Mouse (Mus musculus) heart, adult 8-10 months (tissue): ENCODE data around the gene Rps6ka5. TPM values are rescaled to one million over a fixed set of nuclear protein-coding genes. Genes with fewer than 3 reads are reported as not detected.

Experiments used
- DNase-seq: peaks from one replicate; pipeline ENCODE4 v3.0.0; 2022; ENCODE audit warnings: low spot score
- total RNA-seq, 4 experiments: library from RNA; stranded (reverse); gene quantifications; 2 replicates each; pipeline ENCODE4 v1.2.4; 2022

Rps6ka5 gene
- total RNA-seq, 4 experiments from 2014 or later, result 9.9 to 14.3 (median 12.0) TPM

GRCm38 (mm10) chr12:100604540-100604939, 122.2 kb downstream of the Rps6ka5 start:
- DNase-seq, result peak; percentile 44

- DNase-seq, result no peak
These were observed 132.1 kb downstream of the Rps6ka5 start for GRCm38 (mm10) chr12:100594700-100595099.

DNA sequence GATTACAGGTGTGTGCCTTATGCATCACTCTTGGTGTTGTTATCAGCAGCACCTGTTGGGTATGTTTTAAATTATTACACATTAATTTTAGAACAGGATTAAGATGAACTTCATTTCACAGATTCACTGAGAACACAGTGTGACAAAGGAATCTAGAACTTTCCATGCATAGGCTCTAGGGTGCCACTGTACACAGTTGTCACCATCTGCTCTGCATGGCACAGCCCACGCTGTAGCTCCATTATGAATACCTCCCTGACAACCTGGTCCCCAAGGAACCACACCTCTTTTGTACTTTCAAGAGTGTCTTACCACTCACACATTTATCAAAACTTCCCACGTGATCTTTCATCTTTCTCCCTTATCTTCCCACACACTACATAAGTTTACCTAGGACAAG, 140.2 kb downstream of the Rps6ka5 start:
- DNase-seq, result no peak

- peak; percentile 15 for DNase-seq
These were observed 147.6 kb downstream of the Rps6ka5 start for GRCm38 (mm10) chr12:100579221-100579620.

DNA sequence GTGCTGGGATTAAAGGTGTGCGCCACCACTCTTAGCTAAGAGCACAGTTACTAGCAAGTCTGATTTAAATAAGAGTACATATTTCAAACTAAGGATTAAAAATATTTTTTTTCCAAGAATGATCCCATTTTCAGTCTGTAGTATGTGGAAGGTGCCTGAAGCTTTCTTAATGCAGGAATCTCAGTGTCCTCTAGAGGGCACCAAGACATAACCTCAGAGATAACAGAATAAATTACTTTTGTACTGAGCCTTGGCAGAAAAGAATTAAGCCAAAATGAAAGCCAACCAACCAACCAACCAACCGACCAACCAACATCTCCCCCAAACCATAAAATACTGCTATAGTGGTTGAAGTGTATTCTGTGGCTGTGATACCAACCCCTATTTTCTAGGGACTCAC, 148.5 kb downstream of the Rps6ka5 start:
- peak; percentile 50 for DNase-seq

DNA sequence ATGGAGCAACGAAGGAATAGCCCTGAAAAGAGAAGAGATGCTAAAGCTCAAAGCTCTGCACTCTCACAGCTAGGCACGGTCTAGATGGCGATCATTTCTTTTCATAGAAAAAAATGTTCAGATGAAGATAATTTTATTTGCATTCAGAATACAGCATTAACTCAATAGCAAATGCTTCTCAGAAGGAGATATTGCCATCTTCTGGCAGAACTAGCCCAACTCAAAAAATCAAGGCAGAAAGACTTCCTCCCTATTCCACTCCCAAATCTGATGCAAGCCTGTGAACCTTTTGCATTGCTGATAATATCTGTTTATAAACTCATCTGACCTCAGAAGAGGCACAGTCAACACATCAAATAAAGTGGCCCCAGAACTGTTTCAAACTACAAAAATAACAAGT, 151.0 kb downstream of the Rps6ka5 start:
- DNase-seq, result no peak

DNA sequence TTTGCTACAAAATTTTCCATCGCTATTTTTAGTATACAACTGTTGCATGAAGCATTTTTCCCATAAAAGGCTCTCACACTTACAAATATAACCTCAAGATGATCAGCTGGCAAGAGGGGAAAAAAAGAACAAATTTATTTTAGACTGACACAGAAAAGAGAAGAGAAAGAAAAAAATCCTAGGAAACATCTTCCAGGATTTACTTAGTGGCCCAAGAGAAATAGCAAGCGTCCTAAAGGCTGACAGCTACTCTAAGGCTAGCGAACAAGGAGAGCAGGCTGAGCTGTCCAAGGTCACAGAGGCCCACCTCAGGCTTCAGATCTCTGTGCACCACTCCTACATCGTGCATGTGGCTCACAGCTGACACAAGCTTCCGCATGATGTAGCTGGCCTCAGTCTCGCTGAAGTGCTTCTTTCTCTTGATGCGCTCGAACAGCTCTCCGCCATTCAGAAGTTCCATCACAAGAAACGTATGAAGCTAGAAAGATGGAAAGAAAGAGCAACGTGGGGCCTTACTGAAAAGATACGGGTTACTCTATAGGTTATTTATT, 156.2 kb downstream of the Rps6ka5 start:
- no peak for DNase-seq

DNA sequence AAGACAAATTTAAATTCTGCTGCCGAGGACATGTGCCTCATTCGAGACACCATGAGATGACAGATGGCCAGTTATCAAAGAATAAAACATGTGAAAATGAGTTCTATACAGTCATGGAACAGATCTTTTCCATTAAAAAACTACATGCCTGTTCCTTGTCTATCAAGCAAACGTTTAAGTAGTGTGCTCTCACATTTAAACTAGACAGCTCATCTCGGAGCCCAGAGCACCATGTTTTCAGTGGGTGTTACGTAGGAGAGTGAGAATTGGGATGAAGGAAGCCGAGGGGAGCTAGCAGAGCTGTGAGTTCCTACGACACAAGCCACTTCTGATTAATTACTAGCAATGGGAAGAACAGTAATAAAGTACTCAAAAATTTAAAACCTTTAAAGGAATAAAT, 158.0 kb downstream of the Rps6ka5 start:
- DNase-seq, result no peak

DNA sequence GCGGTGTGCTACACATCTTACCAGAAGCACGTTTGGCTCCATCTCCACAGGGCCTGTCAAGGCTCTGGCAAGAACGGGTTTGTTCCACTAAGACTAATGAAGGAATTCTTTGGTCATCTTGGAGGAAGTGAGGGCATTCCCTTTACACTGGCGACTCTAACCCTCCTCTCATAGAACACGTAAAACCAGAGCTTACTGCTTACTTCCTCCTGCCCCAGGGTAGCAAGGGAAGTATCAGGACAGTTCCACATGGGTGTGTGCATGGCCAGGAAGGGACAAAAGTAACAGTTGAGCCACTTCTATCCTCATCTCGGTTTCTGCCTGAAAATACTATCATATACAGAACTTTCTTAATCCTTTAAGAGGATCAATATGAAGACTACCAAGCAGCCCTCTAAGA, 158.7 kb downstream of the Rps6ka5 start:
- DNase-seq, result no peak

DNA sequence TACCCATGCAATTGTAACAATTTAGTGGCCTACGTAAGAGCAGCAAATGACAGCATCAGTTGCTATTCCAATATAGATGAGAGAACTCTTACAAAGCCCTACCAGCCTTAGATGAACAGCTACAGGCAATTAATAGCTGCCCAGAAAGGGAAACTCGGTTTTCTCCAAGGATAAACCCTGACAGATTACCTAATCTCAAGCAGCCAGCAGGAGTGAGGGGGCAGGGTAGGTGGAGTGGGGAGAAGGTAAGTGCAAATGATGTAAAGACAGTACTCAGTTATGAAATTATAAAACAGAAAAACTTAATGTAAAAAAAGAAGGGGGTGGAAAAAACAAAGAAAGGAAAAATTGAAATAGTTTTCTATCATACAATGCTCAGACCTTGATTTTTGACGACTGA, 159.2 kb downstream of the Rps6ka5 start:
- no peak for DNase-seq

GRCm38 (mm10) chr12:100553675-100554074, 173.1 kb downstream of the Rps6ka5 start:
- no peak for DNase-seq

DNA sequence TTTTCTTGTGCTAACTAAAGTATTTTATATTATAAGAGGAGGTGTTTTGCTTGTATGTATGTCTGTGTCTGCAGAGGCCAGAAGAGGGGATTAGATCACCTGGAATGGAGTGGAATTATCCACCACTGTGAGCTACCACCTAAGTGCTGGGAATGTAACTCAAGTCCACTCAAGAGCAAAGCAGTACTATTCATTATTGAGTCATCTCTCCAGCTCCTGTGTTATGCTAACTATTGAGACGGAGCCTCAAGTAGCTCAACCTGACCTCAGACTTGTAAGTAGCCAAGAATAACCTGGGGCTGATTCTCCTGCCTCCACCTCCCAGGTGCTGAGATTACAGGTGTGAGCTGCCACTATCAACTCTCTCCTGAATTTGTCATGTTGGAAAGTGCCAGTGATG, 174.8 kb downstream of the Rps6ka5 start:
- DNase-seq, result no peak

DNA sequence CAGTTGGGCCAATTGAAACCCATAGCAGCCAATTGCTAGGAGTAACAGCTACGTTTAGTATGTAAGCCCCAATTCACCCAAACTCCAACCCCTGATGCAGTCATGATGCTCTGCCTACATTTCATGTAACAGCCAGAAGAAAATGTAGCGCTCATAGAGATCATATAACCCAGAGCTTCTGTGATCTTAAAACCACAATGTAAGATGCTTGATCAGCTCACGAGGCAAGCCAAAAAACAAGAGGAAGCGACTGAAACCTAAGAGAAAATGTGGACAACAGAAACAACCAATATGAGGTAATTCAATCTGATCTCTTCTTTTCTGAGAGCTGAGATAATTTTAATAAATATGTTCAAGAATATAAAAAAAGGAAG, 182.6 kb downstream of the Rps6ka5 start:
- no peak for DNase-seq

- DNase-seq, result no peak
These were observed 183.2 kb downstream of the Rps6ka5 start for GRCm38 (mm10) chr12:100543437-100544193.

DNA sequence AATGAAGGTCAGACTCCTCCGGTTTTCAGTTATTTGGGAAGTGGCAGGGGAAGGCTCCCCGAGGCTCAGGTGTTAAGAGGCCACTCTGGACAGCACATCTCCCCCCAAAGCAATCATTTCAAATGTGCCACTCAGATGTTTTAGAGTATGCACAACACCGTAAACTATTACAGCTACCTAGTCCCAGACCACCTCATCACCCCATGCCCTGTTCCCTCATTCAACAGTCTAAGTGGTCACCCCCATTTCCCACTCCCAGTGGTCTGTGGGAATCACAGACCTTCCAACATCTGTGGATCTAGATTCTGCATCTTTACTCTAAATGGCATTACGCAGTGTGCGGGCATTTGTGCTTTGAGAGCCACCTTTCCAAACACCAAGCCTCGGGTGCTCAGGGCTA, 184.3 kb downstream of the Rps6ka5 start:
- DNase-seq, result no peak

GRCm38 (mm10) chr12:100542076-100542475, 184.7 kb downstream of the Rps6ka5 start:
- DNase-seq, result no peak

- DNase-seq, result peak; percentile 34
These were observed 187.5 kb downstream of the Rps6ka5 start for GRCm38 (mm10) chr12:100539158-100539714.

DNA sequence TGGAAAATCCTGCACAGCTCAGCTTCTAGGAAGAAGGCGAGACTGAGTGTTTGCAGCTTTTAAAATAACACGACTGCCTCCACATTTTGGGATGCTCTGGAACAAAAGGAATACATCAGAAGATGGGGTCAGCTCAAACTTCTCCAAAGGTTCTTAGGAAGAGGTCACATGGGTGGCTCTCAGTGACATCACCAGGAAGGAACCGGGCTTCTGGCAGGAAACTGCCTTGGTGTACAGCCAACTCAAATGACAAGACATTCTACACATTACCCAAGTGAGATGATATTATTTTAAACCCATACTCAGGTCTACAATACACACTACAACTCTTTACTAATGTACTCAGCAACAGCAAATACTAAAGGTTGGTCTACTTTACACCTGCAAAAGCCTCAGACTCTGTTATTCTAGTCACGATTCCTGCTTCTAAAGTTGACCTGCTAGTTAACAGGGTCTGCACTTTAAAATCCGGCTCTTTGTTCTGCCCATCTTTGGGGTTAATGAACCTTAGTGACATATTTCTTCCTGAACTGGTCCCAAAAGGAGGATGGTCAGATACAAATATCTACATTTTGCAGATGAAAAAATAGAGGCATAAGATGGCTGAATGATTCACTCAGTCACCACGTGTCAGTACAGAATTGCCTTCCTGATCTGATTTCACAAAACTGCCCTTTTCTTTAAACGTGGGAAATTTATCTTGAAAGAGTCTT, 188.2 kb downstream of the Rps6ka5 start:
- peak; percentile 74 for DNase-seq

GRCm38 (mm10) chr12:100537091-100537490, 189.7 kb downstream of the Rps6ka5 start:
- DNase-seq, result no peak

DNA sequence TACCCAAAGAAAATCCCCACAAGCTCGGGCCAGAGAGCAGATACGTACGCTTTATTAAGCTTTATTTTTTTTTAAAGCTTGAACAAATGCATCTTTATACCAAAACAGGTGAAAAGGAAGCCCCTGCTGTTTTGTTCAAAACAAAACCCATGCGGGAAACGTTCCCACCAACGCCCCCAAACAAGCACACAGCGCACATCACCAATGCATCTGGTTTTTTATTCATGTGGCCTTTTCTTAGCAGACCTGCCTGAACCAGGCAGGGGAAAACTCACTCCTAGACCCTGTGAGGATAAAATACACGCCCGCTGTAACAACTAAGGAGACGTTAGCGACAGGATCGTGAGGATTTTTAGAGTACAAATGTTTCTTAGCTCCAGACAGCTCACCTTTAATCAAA, 191.8 kb downstream of the Rps6ka5 start:
- no peak for DNase-seq

- peak; percentile 70 for DNase-seq
These were observed 192.8 kb downstream of the Rps6ka5 start for GRCm38 (mm10) chr12:100534028-100534427.

GRCm38 (mm10) chr12:100533209-100533608, 193.6 kb downstream of the Rps6ka5 start:
- no peak for DNase-seq

DNA sequence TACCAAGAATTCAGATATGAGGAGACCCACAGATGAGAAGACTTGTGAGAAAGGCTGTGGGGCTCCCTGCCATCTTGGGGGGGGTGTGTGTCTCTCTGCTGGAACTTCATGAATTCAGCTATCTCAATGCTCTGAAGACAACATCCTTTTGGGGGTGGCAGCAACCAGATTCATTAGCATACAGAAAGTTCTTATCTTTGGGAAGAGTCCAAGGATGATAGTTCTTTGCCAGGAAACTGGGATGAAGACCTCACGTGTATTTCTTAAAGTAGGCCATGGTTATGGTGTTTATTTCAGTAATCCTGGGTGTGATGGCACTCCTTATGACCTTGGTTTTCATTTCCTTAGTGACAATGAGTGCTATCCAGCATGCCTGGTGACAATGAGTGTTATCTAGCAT, 195.0 kb downstream of the Rps6ka5 start:
- no peak for DNase-seq
